12 mouse cellular contexts compared by ENCODE assay signal in the genomic region with DNA sequence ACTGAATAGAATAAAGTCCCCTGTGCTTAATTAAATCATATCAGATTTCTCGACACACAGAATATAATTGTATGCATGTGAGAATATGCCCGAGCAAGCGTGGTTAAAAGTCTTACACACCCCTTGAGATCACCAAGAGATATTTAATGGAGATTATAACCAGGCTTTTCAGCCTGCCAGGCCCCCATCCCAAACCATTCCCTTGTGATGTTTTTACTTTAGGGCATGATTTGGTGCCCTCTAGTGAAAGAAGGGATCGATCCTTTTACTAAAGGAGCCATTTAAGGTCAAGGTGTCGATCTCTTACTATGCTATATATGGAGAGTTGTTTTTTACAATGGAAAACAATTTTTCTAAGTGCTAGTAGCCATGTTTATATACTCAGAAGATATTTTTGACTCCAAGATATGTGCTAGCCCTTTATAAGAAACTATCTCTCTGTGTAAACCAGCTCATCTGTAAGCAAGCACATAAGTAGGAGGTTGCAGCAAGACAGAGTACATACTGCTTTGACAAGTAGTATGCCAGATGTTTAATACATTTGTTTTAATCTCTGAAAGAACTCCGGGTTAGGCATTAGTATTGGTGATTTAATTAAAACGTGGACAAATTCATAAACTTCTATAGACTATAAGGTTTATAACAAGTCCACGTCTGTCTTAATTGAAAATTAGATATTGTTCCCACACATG.
A peak's percentile ranks its signal among the peaks of the same experiment; 100 is the strongest.
DNase-seq lines count a peak whose midpoint lies in the region; ATAC-seq and TF ChIP-seq lines count a peak whose summit lies in the region.
"Had no signal": no experiment of that assay in that cellular context is flagged by ENCODE, and none has a peak within 500 bp of the region (broad histone marks: within the 10 kb centered on the region; RNA-seq: fewer than 3 reads in every experiment).

No protein-coding gene starts in this region.

- no peaks in the 10 kb centered on the region for H3K4me1 ChIP-seq in heart, postnatal 0 days (ENCODE audit: control insufficient read depth, insufficient read depth)
- H3K4me1 ChIP-seq in hindbrain, embryonic 14.5 days (replicated peaks; ENCODE audit: control insufficient read depth, insufficient read depth, low read length), result 0 out of 2 replicates have a peak, but pooled peaks cover 3% of the 10 kb centered on the region
- no peaks in the 10 kb centered on the region for H3K4me1 ChIP-seq in liver, embryonic 12.5 days
- H3K4me1 ChIP-seq: kidney, embryonic 15.5 days; limb, embryonic 10.5 days had no signal

- 44% methylated on average over 8 of the region's 8 CpGs for WGBS in heart, postnatal 0 days
- 38% methylated on average over 8 of the region's 8 CpGs for WGBS in hindbrain, embryonic 14.5 days
- 48% methylated on average over 8 of the region's 8 CpGs for WGBS in liver, embryonic 12.5 days (ENCODE audit: insufficient replicate concordance)

- H3K4me2 ChIP-seq in heart, postnatal 0 days (ENCODE audit: low read depth, low read length), result no peak overlapping the region
- no peak overlapping the region for H3K4me2 ChIP-seq in hindbrain, embryonic 14.5 days (replicated peaks)
- H3K4me2 ChIP-seq in liver, embryonic 12.5 days, result no peak overlapping the region
- H3K4me2 ChIP-seq: heart, embryonic 11.5 days; kidney, embryonic 15.5 days had no signal

- no peaks in the 10 kb centered on the region for H3K9me3 ChIP-seq in heart, postnatal 0 days (replicated peaks; ENCODE audit: control insufficient read depth, low read length)
- H3K9me3 ChIP-seq in hindbrain, embryonic 14.5 days (ENCODE audit: control insufficient read depth, low read length), result no peaks in the 10 kb centered on the region
- no peaks in the 10 kb centered on the region for H3K9me3 ChIP-seq in liver, embryonic 12.5 days (replicated peaks)
- H3K9me3 ChIP-seq: kidney, embryonic 15.5 days; limb, embryonic 10.5 days had no signal

- TF ChIP-seq EP300 in heart, postnatal 0 days (IDR thresholded peaks at IDR 0.05; ENCODE audit: low read depth), result no peak

- no peak for ATAC-seq in heart, postnatal 0 days (ENCODE audit: insufficient read depth, low read depth)
- ATAC-seq in hindbrain, embryonic 14.5 days (ENCODE audit: low FRiP score), result peak; percentile 48
- ATAC-seq in liver, embryonic 12.5 days, result no peak

- intact Hi-C loops in heart, postnatal 10 days (cut with DNase I), result no loop called here

- no peak overlapping the region for H3K27ac ChIP-seq in heart, postnatal 0 days (ENCODE audit: low read depth)
- H3K27ac ChIP-seq in hindbrain, embryonic 14.5 days, result no peak overlapping the region
- H3K27ac ChIP-seq in liver, embryonic 12.5 days, result no peak overlapping the region
- H3K27ac ChIP-seq: kidney, embryonic 15.5 days; limb, embryonic 10.5 days had no signal

- no peak for DNase-seq in heart, postnatal 0 days (ENCODE audit: low spot score)
- DNase-seq in heart, postnatal 10 days, result no peak
- DNase-seq in 416B (ENCODE audit: low read depth) (peak; percentile 53), R1 (ENCODE audit: low read depth, low spot score) (peak; percentile 7)
- peak; percentile 37 for DNase-seq in hindbrain, embryonic 14.5 days (ENCODE audit: low spot score)
- no peak for DNase-seq in urinary bladder, postnatal 25 days (ENCODE audit: low spot score)
- DNase-seq in layer of hippocampus, adult 8-10 months (ENCODE audit: low spot score in 2 of 2), result no peak
- DNase-seq: lung, postnatal 10 days had no signal

- H3K4me3 ChIP-seq in heart, postnatal 0 days (ENCODE audit: low read depth, low read length), result no peak overlapping the region
- H3K4me3 ChIP-seq in hindbrain, embryonic 14.5 days (replicated peaks; ENCODE audit: low read length), result no peak overlapping the region
- no peak overlapping the region for H3K4me3 ChIP-seq in liver, embryonic 12.5 days
- H3K4me3 ChIP-seq: kidney, embryonic 15.5 days; limb, embryonic 10.5 days had no signal

- H3K27me3 ChIP-seq in heart, postnatal 0 days (ENCODE audit: control insufficient read depth, insufficient read depth, low read length), result no peaks in the 10 kb centered on the region
- no peaks in the 10 kb centered on the region for H3K27me3 ChIP-seq in hindbrain, embryonic 14.5 days (ENCODE audit: control insufficient read depth, insufficient read depth, low read length)
- H3K27me3 ChIP-seq in liver, embryonic 12.5 days (replicated peaks), result no peaks in the 10 kb centered on the region
- H3K27me3 ChIP-seq: kidney, embryonic 15.5 days had no signal

- peak; percentile 37; the same call in 1 of the 2 replicates for TF ChIP-seq CTCF in heart, postnatal 0 days (IDR thresholded peaks at IDR 0.05; ENCODE audit: low read depth)

- H3K9ac ChIP-seq in heart, postnatal 0 days (replicated peaks; ENCODE audit: low read depth, low read length), result no peak overlapping the region
- H3K9ac ChIP-seq in hindbrain, embryonic 14.5 days, result no peak overlapping the region
- no peak overlapping the region for H3K9ac ChIP-seq in liver, embryonic 12.5 days
- H3K9ac ChIP-seq: kidney, embryonic 15.5 days had no signal

- no peaks in the 10 kb centered on the region for H3K36me3 ChIP-seq in heart, postnatal 0 days (replicated peaks; ENCODE audit: control insufficient read depth, insufficient read depth, low read length)
- no peaks in the 10 kb centered on the region for H3K36me3 ChIP-seq in hindbrain, embryonic 14.5 days (replicated peaks; ENCODE audit: control insufficient read depth, insufficient read depth)
- H3K36me3 ChIP-seq in liver, embryonic 12.5 days, result no peaks in the 10 kb centered on the region
- H3K36me3 ChIP-seq: kidney, embryonic 15.5 days; limb, embryonic 10.5 days had no signal

Comparison
In these comparisons a context has a peak if more than half of its experiments do, and no peak if none do; other contexts are left out.
1. DNase-seq: peak in 416B (single experiment), R1 (single experiment) and hindbrain, embryonic 14.5 days (single experiment); none in heart, postnatal 0 days (single experiment), heart, postnatal 10 days (0 of 2), urinary bladder, postnatal 25 days (single experiment) and layer of hippocampus, adult 8-10 months (0 of 2).